Mouse (Mus musculus): ENCODE results near the gene Rtn4rl1. TPM values are rescaled to one million over a fixed set of nuclear protein-coding genes. Genes with fewer than 3 reads are reported as not detected.

The Rtn4rl1 gene
- polyA plus RNA-seq, 1 experiment = 0.96 TPM

DNA sequence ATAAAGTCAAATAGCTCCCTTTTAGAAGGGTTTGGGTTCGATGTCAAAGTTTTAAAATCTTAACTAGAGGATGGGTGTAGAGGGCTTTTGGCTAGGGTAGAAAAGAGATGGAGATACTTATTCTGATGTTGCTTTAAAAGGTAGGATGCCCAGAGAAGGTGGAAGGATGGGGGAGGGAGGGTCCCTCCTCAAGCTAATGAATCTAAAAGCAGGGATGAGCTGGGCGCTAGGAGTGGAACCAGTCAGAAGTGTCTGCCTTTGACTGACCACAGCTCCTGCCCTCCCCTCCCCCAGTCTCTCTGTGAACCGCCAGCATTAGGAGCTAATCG lies 85.4 kb downstream of the Rtn4rl1 start:
- no peak for TF ChIP-seq EP300 (IDR thresholded peaks at IDR 0.05; ENCODE audit: insufficient read depth, low read depth, low read length)
- TF ChIP-seq CTCF (IDR thresholded peaks at IDR 0.05; ENCODE audit: low read depth, low read length) = no peak
- TF ChIP-seq POLR2A (IDR thresholded peaks at IDR 0.05; ENCODE audit: insufficient read depth, low read length) = no peak
- Histone ChIP-seq H3K4me1 (ENCODE audit: control insufficient read depth, insufficient read depth, low read length) (peaks cover 10% of the 10 kb centered on the region), H3K27me3 (ENCODE audit: control insufficient read depth, insufficient read depth, low read length, poor library complexity, severe bottlenecking) (no peaks in the 10 kb centered on the region), H3K9me3 (replicated peaks; ENCODE audit: control insufficient read depth, insufficient read depth, low read length, poor library complexity, severe bottlenecking) (no peaks in the 10 kb centered on the region), H3K36me3 (ENCODE audit: control insufficient read depth, insufficient read depth, low read length, poor library complexity, severe bottlenecking) (no peaks in the 10 kb centered on the region), H3K4me3 (ENCODE audit: low read depth, low read length) (peak overlapping the region; percentile 34), H3K27ac (ENCODE audit: insufficient read depth, low read length) (no peak overlapping the region), H3K9ac (ENCODE audit: low read depth, poor library complexity, severe bottlenecking) (peak overlapping the region; percentile 58)

DNA sequence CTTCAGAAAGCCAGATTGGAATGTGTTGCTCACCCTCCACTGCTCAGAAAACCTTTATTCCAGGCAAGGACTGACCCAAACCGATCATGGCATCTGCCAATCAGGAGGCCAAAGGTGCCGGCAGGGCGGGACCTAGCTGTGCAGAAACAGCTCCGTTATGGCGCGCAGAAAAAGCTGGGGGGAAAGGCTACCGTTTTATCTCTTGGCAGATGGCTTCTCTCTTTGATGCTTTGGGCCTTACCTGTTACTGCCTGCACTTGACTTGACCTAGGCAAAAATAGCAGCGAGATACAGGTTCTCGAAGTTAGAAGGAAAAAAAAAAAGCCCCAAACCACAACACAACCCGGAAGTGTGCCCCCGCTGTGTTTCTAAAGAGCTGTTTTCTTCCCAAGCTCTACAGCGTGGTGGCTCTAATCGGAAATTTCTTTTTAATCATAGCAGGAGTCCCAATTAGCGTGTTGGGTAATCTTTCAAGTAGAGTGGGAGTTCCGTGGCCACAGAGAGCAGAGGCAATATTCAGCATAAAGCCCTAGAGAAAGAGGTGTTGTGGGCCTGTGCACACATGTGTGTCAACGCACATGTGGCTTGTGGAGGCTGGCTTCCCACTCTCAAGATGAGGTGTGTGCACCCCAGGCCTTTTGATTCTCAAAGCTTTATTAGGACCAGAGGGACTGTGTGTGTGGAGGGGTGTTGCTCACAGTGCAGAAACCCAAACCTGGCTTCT lies 85.9 kb downstream of the Rtn4rl1 start:
- Histone ChIP-seq H3K27ac (ENCODE audit: insufficient read depth, low read length) (no peak overlapping the region), H3K36me3 (ENCODE audit: control insufficient read depth, insufficient read depth, low read length, poor library complexity, severe bottlenecking) (no peaks in the 10 kb centered on the region), H3K27me3 (ENCODE audit: control insufficient read depth, insufficient read depth, low read length, poor library complexity, severe bottlenecking) (no peaks in the 10 kb centered on the region), H3K9me3 (replicated peaks; ENCODE audit: control insufficient read depth, insufficient read depth, low read length, poor library complexity, severe bottlenecking) (no peaks in the 10 kb centered on the region), H3K4me1 (ENCODE audit: control insufficient read depth, insufficient read depth, low read length) (peaks cover 10% of the 10 kb centered on the region), H3K4me3 (ENCODE audit: low read depth, low read length) (peak overlapping the region; percentile 34), H3K9ac (ENCODE audit: low read depth, poor library complexity, severe bottlenecking) (peak overlapping the region; percentile 58)
- TF ChIP-seq POLR2A (IDR thresholded peaks at IDR 0.05; ENCODE audit: insufficient read depth, low read length) = no peak
- no peak for TF ChIP-seq EP300 (IDR thresholded peaks at IDR 0.05; ENCODE audit: insufficient read depth, low read depth, low read length)
- TF ChIP-seq CTCF (IDR thresholded peaks at IDR 0.05; ENCODE audit: low read depth, low read length) = no peak

DNA sequence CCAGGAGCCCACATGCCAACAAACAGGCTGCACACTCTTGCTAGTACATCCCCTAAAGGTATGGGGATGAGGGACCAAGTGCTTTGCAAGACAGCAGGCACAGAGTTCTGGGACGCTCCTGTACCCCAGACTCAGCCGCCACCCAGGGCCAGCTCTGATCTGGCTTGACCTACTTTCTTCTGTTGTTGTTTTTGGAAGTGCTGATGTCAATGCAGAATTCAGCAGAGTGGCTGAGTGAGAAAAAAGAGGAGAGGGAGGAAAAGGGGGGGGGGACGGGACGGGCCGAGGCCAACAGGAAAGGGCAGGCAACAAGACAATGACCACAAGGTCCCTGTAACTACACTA lies 86.5 kb downstream of the Rtn4rl1 start:
- no peak overlapping the region for H3K9ac ChIP-seq (ENCODE audit: low read depth, poor library complexity, severe bottlenecking)
- peaks cover 10% of the 10 kb centered on the region for H3K4me1 ChIP-seq (ENCODE audit: control insufficient read depth, insufficient read depth, low read length)
- no peak overlapping the region for H3K27ac ChIP-seq (ENCODE audit: insufficient read depth, low read length)
- no peaks in the 10 kb centered on the region for H3K36me3 ChIP-seq (ENCODE audit: control insufficient read depth, insufficient read depth, low read length, poor library complexity, severe bottlenecking)
- no peaks in the 10 kb centered on the region for H3K9me3 ChIP-seq (replicated peaks; ENCODE audit: control insufficient read depth, insufficient read depth, low read length, poor library complexity, severe bottlenecking)
- TF ChIP-seq EP300 (IDR thresholded peaks at IDR 0.05; ENCODE audit: insufficient read depth, low read depth, low read length) (no peak), CTCF (IDR thresholded peaks at IDR 0.05; ENCODE audit: low read depth, low read length) (no peak), POLR2A (IDR thresholded peaks at IDR 0.05; ENCODE audit: insufficient read depth, low read length) (no peak)
- H3K4me3 ChIP-seq (ENCODE audit: low read depth, low read length) = no peak overlapping the region
- H3K27me3 ChIP-seq (ENCODE audit: control insufficient read depth, insufficient read depth, low read length, poor library complexity, severe bottlenecking) = no peaks in the 10 kb centered on the region

DNA sequence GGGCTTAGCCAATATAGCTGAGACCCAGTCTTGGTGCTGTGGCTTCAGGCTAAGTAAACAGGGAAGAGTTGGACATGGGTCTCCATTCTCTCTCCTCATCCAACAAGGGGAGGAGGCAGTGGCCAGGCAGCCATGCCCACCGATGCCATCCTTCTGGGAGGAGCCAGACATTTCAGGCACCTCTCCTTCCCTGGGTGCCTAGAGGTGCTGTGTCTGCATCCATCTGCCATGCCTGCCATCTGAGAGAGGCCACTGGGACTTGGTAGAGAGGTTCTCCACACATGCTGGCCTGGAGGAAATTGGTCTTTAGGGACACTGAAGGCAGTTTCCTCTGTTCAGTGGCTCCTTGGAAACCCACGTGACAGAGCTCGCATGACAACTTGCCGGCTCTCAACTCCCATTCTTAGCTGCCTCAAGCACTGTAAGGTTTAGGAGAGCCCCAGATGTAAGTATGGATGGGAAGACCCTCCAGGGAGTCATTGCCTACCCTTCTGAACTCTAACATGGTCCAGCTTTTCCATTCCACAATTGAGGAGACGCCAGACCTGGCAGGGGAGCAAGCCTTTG lies 86.9 kb downstream of the Rtn4rl1 start:
- Histone ChIP-seq H3K9ac (ENCODE audit: low read depth, poor library complexity, severe bottlenecking) (no peak overlapping the region), H3K27ac (ENCODE audit: insufficient read depth, low read length) (no peak overlapping the region), H3K4me3 (ENCODE audit: low read depth, low read length) (no peak overlapping the region), H3K27me3 (ENCODE audit: control insufficient read depth, insufficient read depth, low read length, poor library complexity, severe bottlenecking) (no peaks in the 10 kb centered on the region), H3K36me3 (ENCODE audit: control insufficient read depth, insufficient read depth, low read length, poor library complexity, severe bottlenecking) (no peaks in the 10 kb centered on the region), H3K4me1 (ENCODE audit: control insufficient read depth, insufficient read depth, low read length) (peaks cover 10% of the 10 kb centered on the region), H3K9me3 (replicated peaks; ENCODE audit: control insufficient read depth, insufficient read depth, low read length, poor library complexity, severe bottlenecking) (no peaks in the 10 kb centered on the region)
- TF ChIP-seq EP300 (IDR thresholded peaks at IDR 0.05; ENCODE audit: insufficient read depth, low read depth, low read length) = 0 out of 2 replicates have a peak, but pooled peaks have one; percentile 29
- TF ChIP-seq POLR2A (IDR thresholded peaks at IDR 0.05; ENCODE audit: insufficient read depth, low read length) = no peak
- TF ChIP-seq CTCF (IDR thresholded peaks at IDR 0.05; ENCODE audit: low read depth, low read length) = no peak

DNA sequence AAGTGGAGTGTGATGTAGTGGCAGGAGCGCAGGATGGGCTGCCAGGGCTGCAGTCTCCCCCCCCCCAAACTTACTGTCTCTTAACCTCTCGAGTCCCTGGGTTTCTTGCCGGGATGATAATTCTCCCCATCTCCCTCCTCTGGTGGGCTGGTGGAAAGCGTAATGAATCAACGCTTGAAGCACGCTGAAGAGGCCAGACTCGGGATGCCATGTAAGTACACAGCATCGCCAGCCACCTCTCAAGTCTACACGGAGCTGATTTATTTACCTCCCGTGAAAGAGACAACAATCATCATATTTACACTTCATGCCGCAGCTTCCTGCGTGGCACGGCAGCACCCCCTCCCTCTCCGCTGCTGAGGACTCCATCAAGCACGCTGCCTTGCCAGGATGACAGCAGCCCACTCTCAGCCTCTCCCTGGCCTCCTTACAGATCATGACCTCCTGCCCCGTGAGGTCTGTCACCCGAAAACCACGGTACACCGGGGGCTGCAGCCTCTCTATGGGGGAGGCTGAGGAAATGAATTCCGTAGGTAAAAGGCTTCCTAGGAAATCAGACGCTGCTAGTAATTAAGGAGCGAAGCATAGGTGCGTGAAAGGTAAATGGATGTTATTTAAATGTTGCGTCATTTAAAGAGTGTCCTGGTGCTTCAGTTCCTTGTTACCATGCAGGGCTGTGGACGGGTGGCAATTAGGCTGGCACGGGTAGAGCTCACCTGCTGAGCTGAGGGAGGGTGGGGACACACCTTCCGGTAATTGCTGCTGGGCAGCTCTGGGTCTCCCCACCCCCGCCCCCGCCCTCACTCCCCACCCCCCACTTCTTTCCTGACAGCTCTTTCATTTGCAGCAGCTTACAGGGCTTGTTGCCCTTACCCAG lies 88.0 kb downstream of the Rtn4rl1 start:
- Histone ChIP-seq H3K9me3 (replicated peaks; ENCODE audit: control insufficient read depth, insufficient read depth, low read length, poor library complexity, severe bottlenecking) (no peaks in the 10 kb centered on the region), H3K27me3 (ENCODE audit: control insufficient read depth, insufficient read depth, low read length, poor library complexity, severe bottlenecking) (no peaks in the 10 kb centered on the region), H3K4me1 (ENCODE audit: control insufficient read depth, insufficient read depth, low read length) (peaks cover 10% of the 10 kb centered on the region), H3K27ac (ENCODE audit: insufficient read depth, low read length) (no peak overlapping the region), H3K4me3 (ENCODE audit: low read depth, low read length) (no peak overlapping the region), H3K9ac (ENCODE audit: low read depth, poor library complexity, severe bottlenecking) (no peak overlapping the region), H3K36me3 (ENCODE audit: control insufficient read depth, insufficient read depth, low read length, poor library complexity, severe bottlenecking) (no peaks in the 10 kb centered on the region)
- TF ChIP-seq CTCF (IDR thresholded peaks at IDR 0.05; ENCODE audit: low read depth, low read length) (no peak), EP300 (IDR thresholded peaks at IDR 0.05; ENCODE audit: insufficient read depth, low read depth, low read length) (no peak), POLR2A (IDR thresholded peaks at IDR 0.05; ENCODE audit: insufficient read depth, low read length) (no peak)
